Mouse (Mus musculus): ENCODE data around the gene Psmg4. TPM values are rescaled to one million over a fixed set of nuclear protein-coding genes. Genes with fewer than 3 reads are reported as not detected.

The Psmg4 gene
- 158 and 174 TPM in 2 replicates for polyA plus RNA-seq (2015; fragmentation: Nextera tagmentation; extraction: Ambion mirVana)

GRCm38 (mm10) chr13:34162491-34163303, at the start of gene Psmg4:
Psmg4 (plus strand) TSS chr13:34162964.
- DNase-seq (ENCODE audit: low spot score) = peak; percentile 91

DNA sequence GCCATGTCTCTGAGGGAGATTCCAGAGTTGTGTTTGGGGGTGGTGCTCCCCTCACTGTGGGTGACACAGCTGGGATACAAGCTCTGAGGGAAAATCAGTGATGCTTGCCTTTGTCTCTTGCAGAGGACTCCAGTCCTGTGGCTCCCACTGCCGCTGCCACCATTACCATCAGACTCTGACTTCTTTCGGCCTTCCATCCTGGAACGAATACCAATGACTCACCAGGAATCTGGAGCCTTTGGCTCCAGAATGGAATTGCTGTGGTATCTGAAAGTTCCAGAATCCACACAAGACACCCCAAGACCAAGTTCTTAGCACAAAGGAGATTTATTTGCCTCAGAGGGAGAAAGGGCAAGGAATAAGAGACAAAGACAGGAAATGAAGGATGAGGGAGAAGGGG, 49.7 kb upstream of the Psmg4 start:
- no peak for DNase-seq (ENCODE audit: low spot score)

GRCm38 (mm10) chr13:34114654-34115053, 48.1 kb upstream of the Psmg4 start:
- peak; percentile 89 for DNase-seq (ENCODE audit: low spot score)

DNA sequence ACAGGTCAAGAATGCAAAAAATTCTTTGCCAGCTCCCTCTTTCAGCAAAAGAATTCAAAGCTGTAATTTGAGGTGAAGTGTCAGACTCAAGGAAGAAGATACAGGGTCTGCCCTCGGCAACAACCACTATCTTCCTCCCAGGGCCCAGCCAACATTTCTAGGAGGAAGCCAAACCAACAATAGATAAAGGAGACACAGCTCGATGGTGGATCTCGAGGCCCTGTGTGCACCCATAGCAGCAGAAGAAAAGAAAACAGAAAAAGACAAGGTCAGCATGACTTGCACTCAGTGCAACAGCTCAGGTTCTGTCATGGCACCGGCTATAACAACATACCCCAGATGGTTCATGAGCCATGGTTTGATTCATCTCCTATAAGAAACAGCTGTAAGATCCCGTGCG, 46.3 kb upstream of the Psmg4 start:
- no peak for DNase-seq (ENCODE audit: low spot score)

GRCm38 (mm10) chr13:34118816-34119215, 43.9 kb upstream of the Psmg4 start:
- DNase-seq (ENCODE audit: low spot score) = peak; percentile 58

- peak; percentile 87 for DNase-seq (ENCODE audit: low spot score)
These were observed 43.4 kb upstream of the Psmg4 start for GRCm38 (mm10) chr13:34119406-34119805.

DNA sequence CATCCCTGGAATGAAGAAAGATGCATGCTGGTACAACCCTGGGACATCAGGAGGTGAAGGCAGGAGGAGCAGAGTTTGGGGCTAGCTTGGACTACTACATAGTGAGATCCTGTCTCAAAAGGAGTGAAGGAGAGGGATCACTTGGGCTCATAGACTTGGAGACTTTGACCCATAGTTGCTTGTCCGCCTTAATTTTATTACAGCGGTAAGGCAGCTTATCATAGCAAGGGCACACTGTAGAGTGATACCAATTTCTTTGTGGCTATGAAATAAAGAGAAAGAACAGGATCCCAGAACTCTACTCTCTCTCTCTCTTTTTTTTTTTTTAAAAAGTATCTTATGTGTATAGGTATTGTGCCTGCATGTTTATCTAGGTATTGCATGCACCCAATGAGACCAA, 42.2 kb upstream of the Psmg4 start:
- DNase-seq (ENCODE audit: low spot score) = no peak

DNA sequence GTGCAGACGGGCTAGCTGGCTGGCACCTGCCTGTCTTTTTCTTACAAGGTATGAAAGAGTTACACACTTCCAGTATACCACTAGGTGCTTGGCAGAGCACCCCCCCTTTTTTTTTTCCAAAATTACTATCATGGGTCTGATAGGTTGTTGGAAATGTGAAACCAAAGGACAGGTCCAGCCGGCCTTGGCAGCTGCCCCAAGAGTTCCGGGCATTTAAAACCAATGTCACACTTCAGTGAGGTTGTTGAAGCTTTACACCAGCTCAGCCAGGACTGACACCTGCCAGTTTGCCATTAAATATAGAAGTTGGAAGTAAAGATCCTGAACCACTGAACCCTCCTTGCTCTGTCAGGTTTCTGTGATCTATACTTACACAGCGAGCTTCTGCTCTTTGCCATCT, 37.1 kb upstream of the Psmg4 start:
- no peak for DNase-seq (ENCODE audit: low spot score)

DNA sequence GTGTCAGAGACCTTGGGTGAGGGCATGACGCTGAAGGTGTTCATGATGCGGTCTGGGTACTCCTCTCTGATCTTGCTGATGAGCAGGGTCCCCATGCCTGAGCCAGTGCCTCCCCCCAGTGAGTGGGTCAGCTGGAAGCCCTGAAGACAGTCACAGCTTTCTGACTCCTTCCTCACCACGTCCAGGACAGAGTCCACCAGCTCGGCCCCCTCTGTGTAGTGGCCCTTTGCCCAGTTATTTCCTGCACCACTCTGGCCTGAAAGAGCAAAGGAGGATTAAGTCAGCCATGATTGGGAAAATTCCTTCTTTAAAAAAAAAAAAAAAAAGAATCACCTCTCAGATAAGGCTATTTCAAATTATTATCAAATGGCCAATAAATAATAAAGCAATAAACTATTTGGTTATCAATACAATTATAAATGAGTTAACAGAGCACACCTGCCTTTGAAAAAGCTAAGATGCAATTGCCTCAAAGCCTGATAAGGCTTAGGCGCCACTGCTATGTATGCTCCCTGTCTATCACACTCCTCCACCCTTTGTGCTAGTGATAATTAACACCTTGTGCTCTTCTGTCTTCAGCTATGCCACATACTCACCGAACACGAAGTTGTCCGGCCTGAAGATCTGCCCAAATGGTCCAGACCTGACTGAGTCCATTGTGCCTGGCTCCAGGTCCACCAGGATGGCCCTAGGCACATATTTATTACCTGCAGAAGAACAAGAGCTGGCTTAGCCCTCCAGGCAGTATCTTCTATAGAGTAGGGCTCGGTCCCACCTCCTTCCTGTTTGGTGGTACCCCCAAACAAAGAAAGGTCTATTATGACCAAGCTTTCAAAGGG, 34.3 kb upstream of the Psmg4 start:
- no peak for DNase-seq (ENCODE audit: low spot score)

DNA sequence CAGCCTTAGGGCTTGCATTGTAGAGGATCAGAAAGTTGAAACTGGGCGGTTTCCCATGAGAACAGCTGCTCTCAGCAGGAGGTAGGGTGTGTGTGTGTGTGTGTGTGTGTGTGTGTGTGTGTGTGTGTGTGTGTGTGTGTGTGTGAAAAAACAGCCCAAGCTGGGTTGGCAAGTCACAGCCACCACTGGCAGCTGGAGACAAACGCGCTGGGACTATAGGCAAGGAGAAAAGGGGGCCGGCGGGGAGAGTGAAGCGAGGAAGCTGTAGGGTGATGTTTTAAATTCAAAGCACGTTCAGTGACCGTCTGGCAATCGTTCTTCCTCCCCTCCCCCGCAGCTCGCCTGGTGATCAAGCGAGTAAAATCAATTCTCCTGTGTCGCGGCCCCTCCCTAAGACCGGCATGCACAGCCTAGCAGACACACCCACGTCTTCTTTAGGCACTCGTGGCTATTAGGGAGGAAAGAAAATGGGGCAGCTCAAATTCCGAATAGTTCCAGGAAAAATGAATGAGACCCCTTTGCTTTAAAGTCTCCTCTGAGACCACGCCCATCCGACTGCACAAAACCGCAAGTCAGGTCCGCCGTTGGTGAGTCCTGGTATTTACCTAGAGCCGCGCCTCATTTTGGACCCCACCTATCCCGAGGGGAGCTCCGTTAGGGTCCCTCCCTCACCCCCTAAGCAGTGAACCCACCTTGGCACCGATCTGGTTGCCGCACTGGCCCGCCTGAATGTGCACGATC, 33.1 kb upstream of the Psmg4 start:
- DNase-seq (ENCODE audit: low spot score) = peak; percentile 76

GRCm38 (mm10) chr13:34130226-34130731, 32.5 kb upstream of the Psmg4 start, which contains the start of gene Tubb2b:
Tubb2b (minus strand) TSS chr13:34130466.
- peak; percentile 90 for DNase-seq (ENCODE audit: low spot score)

GRCm38 (mm10) chr13:34131011-34131707, 31.6 kb upstream of the Psmg4 start:
- peak; percentile 86 for DNase-seq (ENCODE audit: low spot score)

- peak; percentile 86 for DNase-seq (ENCODE audit: low spot score)
These were observed 31.1 kb upstream of the Psmg4 start for GRCm38 (mm10) chr13:34131708-34132060.

DNA sequence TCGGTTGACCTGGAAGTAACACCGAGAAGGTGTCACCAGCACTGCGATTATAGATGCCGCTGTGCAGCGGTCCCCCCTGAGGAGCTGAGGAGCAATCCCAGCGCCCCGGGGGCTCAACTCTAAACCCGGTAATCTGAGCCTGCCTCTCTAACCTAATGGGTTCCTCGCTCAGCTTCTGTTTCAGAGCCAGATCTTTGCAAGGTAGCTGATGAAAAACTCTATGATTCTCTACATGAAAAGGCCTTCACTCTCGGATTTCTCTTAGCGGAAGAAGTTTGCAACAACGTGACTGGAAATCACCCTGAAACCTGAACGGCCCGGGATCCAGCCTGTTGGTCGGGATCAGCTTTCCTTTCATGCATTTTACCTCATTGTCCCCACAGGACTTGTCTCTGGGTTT, 30.5 kb upstream of the Psmg4 start:
- DNase-seq (ENCODE audit: low spot score) = no peak

DNA sequence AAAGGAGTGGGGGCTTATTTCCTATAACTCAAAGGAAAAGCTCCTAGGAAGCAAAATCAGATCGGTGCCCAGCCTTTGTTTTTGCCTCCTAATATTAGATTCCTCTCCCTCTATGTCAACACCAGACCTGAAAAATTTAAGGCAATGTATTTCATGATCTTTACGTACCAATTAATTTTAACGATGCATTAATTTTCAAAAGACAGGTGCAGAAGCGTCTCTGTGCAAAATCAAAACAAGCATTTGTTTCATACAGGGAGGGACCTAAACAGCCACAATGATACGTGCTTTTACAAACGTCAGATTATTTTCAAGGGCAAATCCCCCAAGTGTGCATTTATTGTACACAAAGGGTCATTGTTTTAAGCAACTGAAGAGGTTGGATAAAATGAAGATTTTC, 29.9 kb upstream of the Psmg4 start:
- no peak for DNase-seq (ENCODE audit: low spot score)

DNA sequence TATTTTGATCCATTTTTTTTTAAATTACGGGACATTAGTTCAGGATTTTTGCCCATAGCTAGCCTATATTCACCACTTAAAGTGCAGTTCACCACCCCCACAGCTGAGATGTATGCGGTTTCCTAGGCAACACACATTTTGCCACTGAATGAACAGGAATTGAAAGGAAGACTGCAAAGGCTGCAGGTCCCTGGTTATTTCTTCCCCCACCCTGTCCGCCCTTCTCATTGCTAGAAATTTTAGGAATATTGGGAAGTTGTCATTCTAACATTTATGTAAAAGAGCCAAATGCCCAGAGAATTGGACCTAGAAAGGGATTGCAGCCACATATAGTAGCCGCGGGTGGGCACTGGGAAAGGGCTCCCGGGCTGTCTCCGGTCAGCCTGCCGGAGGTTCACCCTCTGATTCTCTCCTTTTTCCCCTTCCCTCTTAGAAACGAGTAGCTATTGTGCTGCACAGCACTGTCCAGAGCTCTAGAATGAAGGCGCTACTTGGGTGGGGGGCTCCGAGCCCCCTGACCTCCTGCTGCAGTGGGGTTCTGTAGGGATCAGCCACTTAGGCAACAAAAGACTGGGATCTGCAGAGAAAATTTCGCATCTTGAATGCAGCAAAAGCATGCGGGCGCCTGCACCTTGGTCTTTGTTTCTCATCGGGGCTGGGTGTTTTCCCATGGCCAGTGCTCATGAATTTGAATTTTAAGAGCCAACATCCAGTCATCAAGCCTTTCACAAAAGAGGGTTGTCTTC, 29.3 kb upstream of the Psmg4 start:
- DNase-seq (ENCODE audit: low spot score) = no peak

DNA sequence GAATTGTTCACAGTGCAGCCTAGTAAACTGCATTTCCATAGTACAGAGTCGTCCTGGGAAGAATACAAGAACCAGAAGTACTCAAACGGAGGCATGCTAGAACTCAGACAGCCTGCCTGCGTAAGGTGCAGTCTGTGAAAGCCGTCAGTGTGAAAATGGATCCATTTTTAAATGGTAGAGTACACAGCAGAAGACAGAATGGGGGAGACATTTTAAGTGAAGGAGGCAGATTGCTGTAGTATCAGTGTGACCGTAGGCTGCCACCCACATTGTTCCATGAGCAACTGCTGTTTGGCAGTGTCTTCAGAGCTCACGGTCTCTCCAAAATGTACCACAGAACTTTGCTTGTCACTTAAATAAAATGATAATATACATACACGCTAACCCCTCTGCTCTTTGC, 28.5 kb upstream of the Psmg4 start:
- no peak for DNase-seq (ENCODE audit: low spot score)

- no peak for DNase-seq (ENCODE audit: low spot score)
These were observed 26.2 kb upstream of the Psmg4 start for GRCm38 (mm10) chr13:34136605-34137004.

DNA sequence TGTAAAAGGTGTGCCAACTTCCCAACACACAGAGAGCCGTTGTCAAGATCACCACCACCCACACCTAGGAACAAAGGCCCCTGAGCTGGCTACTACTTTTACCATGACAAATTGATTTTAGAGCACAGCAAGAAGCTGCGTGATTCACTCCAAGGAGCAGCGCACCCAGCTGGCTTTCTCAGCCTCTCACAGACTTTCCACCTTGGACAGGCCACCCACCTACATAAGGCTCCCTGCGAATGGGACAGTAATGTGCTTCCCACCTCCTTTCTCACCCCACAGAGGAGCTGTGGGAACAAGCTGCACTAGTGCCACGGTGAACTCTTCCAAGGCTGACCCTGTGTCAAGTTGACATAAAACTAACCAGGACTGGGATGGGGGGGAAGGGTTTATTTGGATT, 19.4 kb upstream of the Psmg4 start:
- no peak for DNase-seq (ENCODE audit: low spot score)

DNA sequence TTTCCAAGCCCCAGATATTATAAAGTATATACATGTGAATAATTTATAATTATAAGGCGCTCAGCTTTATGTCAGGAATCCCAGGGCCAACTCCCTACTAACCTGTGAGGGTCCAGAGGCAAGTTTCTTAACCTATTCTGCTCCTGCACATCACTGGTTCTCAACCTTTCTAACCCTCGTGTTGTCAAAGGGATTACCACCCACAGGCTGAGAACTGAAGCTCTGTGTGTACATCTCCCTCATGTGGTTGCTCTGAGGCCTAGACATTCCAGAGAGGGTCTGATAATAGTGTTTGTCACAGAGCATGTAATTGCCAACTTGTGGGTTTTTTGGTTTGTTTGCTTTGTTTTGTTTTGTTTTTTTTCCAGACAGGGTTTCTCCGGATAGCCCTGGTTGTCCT, 15.8 kb upstream of the Psmg4 start:
- peak; percentile 65 for DNase-seq (ENCODE audit: low spot score)
